Mouse (Mus musculus) urinary bladder, postnatal 4 days (tissue): ENCODE results near the gene Mtx3.

Experiments
- DNase-seq, 2 experiments: peaks; one replicate each; pipeline ENCODE4 v3.0.0; 2021 to 2022; ENCODE audit warnings: low spot score in 2 of 2

The Mtx3 gene

GRCm38 (mm10) chr13:92882986-92883720 is 38.6 kb downstream of the Mtx3 start:
- peak; percentile 9 to 28 for DNase-seq

GRCm38 (mm10) chr13:92884206-92884605 is 39.6 kb downstream of the Mtx3 start:
- DNase-seq = peak; percentile 5 to 26

GRCm38 (mm10) chr13:92884930-92885329 is 40.4 kb downstream of the Mtx3 start:
- DNase-seq = peak; percentile 7 to 22

- DNase-seq = peak; percentile 1 to 36
These were observed 54.5 kb downstream of the Mtx3 start for GRCm38 (mm10) chr13:92899087-92899486.

- DNase-seq = peak in 1 of 2 experiments; percentile 50
These were observed 58.7 kb downstream of the Mtx3 start for GRCm38 (mm10) chr13:92903291-92903690.

- DNase-seq = peak in 1 of 2 experiments; percentile 20
These were observed 61.4 kb downstream of the Mtx3 start for GRCm38 (mm10) chr13:92905944-92906343.

GRCm38 (mm10) chr13:92907366-92907765 is 62.8 kb downstream of the Mtx3 start:
- DNase-seq = peak in 1 of 2 experiments; percentile 41
